Mouse (Mus musculus) CH12.LX (cell line): ENCODE measurements at regions not wholly inside any gene's neighbourhood (a gene's known extent, or its start where the extent isn't known, plus 50 kb on each side); places are given as distances from the start of the nearest gene placed in this dataset.

Experiments used
- DNase-seq: peaks from one replicate; pipeline ENCODE4 v3.0.0-alpha.2; 2013; ENCODE audit errors: extremely low read depth
- H3K27ac ChIP-seq: 2 replicates; pipeline ENCODE4 v1.5.1; 2012; ENCODE audit warnings: low read depth, mild to moderate bottlenecking, control low read depth, moderate library complexity; ENCODE audit not compliant: insufficient read depth
- H3K27me3 ChIP-seq: replicated peaks from 2 replicates; pipeline ENCODE3; 2012; ENCODE audit warnings: inconsistent platforms
- H3K36me3 ChIP-seq, 2 experiments: replicated peaks in 1 of 2; 2 replicates each; pipeline versions ENCODE3 to v1.6.1; 2012; ENCODE audit warnings: inconsistent platforms in 1 of 2, low read length in 1 of 2, mild to moderate bottlenecking in 1 of 2, mixed read lengths in 1 of 2, moderate library complexity in 1 of 2; ENCODE audit not compliant: control insufficient read depth in 1 of 2, insufficient read depth in 1 of 2
- H3K4me1 ChIP-seq, 2 experiments: 2 replicates each; pipeline ENCODE4 v1.6.1; 2012; ENCODE audit warnings: inconsistent platforms in 1 of 2, moderate library complexity in 1 of 2; ENCODE audit not compliant: insufficient read depth in 2 of 2, control insufficient read depth in 1 of 2
- H3K4me2 ChIP-seq: 2 replicates; pipeline ENCODE4 v1.6.1; 2012; ENCODE audit warnings: low read depth, mild to moderate bottlenecking, control low read depth; ENCODE audit not compliant: poor library complexity, insufficient read depth, severe bottlenecking
- H3K4me3 ChIP-seq, 3 experiments: fragments of 150-350 bp in 1 of 3; sonication (generic) in 1 of 3; replicated peaks in 1 of 3; 2 replicates each; pipeline versions ENCODE3 to v1.5.1; 2011 to 2012; ENCODE audit warnings: low read depth in 2 of 3, low read length in 2 of 3, mild to moderate bottlenecking in 2 of 3, moderate library complexity in 2 of 3, control low read depth in 1 of 3, improper control_type of control experiment in 1 of 3, inconsistent platforms in 1 of 3, mixed read lengths in 1 of 3; ENCODE audit not compliant: poor library complexity in 1 of 3
- H3K79me2 ChIP-seq: replicated peaks from 2 replicates; pipeline ENCODE4 v1.6.1; 2012; ENCODE audit warnings: mild to moderate bottlenecking, moderate library complexity; ENCODE audit not compliant: control insufficient read depth, poor library complexity, insufficient read depth, severe bottlenecking; ENCODE audit errors: extremely low read depth
- H3K9ac ChIP-seq: 2 replicates; pipeline ENCODE4 v1.6.1; 2012; ENCODE audit warnings: low read depth, mild to moderate bottlenecking, control low read depth, moderate library complexity; ENCODE audit not compliant: insufficient read depth
- H3K9me3 ChIP-seq: replicated peaks from 2 replicates; pipeline ENCODE3; 2012; ENCODE audit warnings: low read length, inconsistent platforms, mixed read lengths
- E2F4 ChIP-seq: IDR thresholded peaks from 2 replicates; pipeline ENCODE4 v1.6.1; 2011; ENCODE audit warnings: low read depth, low read length, improper control_type of control experiment; ENCODE audit not compliant: insufficient replicate concordance
- IRF4 ChIP-seq: IDR thresholded peaks from 2 replicates; pipeline ENCODE4 v1.6.1; 2014; ENCODE audit warnings: low read depth, mild to moderate bottlenecking, inconsistent platforms, low read length, improper control_type of control experiment
- KAT2A ChIP-seq: IDR thresholded peaks from 2 replicates; pipeline ENCODE4 v1.6.1; 2012; ENCODE audit warnings: low read length, improper control_type of control experiment, inconsistent platforms; ENCODE audit not compliant: insufficient replicate concordance
- MEF2A ChIP-seq: IDR thresholded peaks from 2 replicates; pipeline ENCODE4 v1.6.1; 2014; ENCODE audit warnings: low read depth, mild to moderate bottlenecking, inconsistent platforms, low read length, improper control_type of control experiment, borderline replicate concordance
- MXI1 ChIP-seq: IDR thresholded peaks from 2 replicates; pipeline ENCODE4 v1.6.1; 2011; ENCODE audit warnings: mild to moderate bottlenecking, low read depth, low read length, improper control_type of control experiment
- NRF1 ChIP-seq: IDR thresholded peaks from 2 replicates; pipeline ENCODE4 v1.6.1; 2014; ENCODE audit warnings: low read depth, mild to moderate bottlenecking, inconsistent platforms, low read length, improper control_type of control experiment, moderate library complexity
- POLR2A ChIP-seq: IDR thresholded peaks from 2 replicates; pipeline ENCODE4 v1.6.1; 2011; ENCODE audit warnings: low read depth, mild to moderate bottlenecking, improper control_type of control experiment, low read length
- RCOR1 ChIP-seq: conservative IDR thresholded peaks from 2 replicates; pipeline ENCODE4 v1.6.1; 2012; ENCODE audit warnings: low read depth, mild to moderate bottlenecking, inconsistent platforms, low read length, improper control_type of control experiment
- SIN3A ChIP-seq: IDR thresholded peaks from 2 replicates; pipeline ENCODE4 v1.6.1; 2012; ENCODE audit warnings: low read length, improper control_type of control experiment, inconsistent platforms
- SMC3 ChIP-seq: IDR thresholded peaks from 2 replicates; pipeline ENCODE4 v1.6.1; 2011; ENCODE audit warnings: low read depth, low read length, improper control_type of control experiment
- TBP ChIP-seq: conservative IDR thresholded peaks from 2 replicates; pipeline ENCODE4 v1.6.1; 2011; ENCODE audit warnings: low read depth, low read length, improper control_type of control experiment
- TCF12 ChIP-seq: IDR thresholded peaks from 2 replicates; pipeline ENCODE4 v1.6.1; 2014; ENCODE audit warnings: low read depth, mild to moderate bottlenecking, inconsistent platforms, low read length, improper control_type of control experiment
- ZNF384 ChIP-seq: IDR thresholded peaks from 2 replicates; pipeline ENCODE4 v1.6.1; 2012; ENCODE audit warnings: low read depth, low read length, improper control_type of control experiment, inconsistent platforms
- dilution Hi-C: fragments of 300-500 bp; cut with MboI; formaldehyde crosslinking; loops from 2 replicates; pipeline ENCODE4 v1.14.3; 2020; ENCODE audit warnings: low sequenced_read_pairs; ENCODE audit not compliant: extremely low pct_unique_long_range_greater_than_20kb, extremely low pct_ligation_motif_present
- in situ Hi-C: fragments of 300-500 bp; cut with MboI; formaldehyde crosslinking; loops from 3 replicates; pipeline ENCODE4 v1.14.3; 2019; ENCODE audit warnings: low sequenced_read_pairs, low pct_ligation_motif_present, low pct_unique_long_range_greater_than_20kb, mixed read lengths

- Histone ChIP-seq H3K36me3 (no peaks in the 10 kb centered on the region), H3K4me2 (no peak overlapping the region), H3K27me3 (no peaks in the 10 kb centered on the region), H3K4me1 (no peaks in the 10 kb centered on the region), H3K9me3 (no peaks in the 10 kb centered on the region), H3K4me3 (no peak overlapping the region), H3K27ac (no peak overlapping the region), H3K79me2 (no peaks in the 10 kb centered on the region), H3K9ac (no peak overlapping the region)
- in situ Hi-C loops (no loop called here), dilution Hi-C loops (no loop called here)
- no peak for DNase-seq
- TF ChIP-seq MXI1, result no peak
- TF ChIP-seq ZNF384, result no peak
Observed at GRCm38 (mm10) chr14:99806599-99806998, 477.9 kb downstream of the Klf12 start.

GRCm38 (mm10) chr14:99812741-99813485, 471.6 kb downstream of the Klf12 start:
- Histone ChIP-seq H3K9ac (no peak overlapping the region), H3K4me2 (no peak overlapping the region), H3K27me3 (no peaks in the 10 kb centered on the region), H3K36me3 (no peaks in the 10 kb centered on the region), H3K4me1 (no peaks in the 10 kb centered on the region), H3K27ac (no peak overlapping the region), H3K79me2 (no peaks in the 10 kb centered on the region), H3K4me3 (no peak overlapping the region), H3K9me3 (no peaks in the 10 kb centered on the region)
- dilution Hi-C loops, result no loop called here
- in situ Hi-C loops, result no loop called here
- TF ChIP-seq KAT2A, result no peak
- TF ChIP-seq IRF4, result no peak
- no peak for TF ChIP-seq MEF2A
- TF ChIP-seq ZNF384, result no peak
- no peak for TF ChIP-seq TBP
- TF ChIP-seq SIN3A, result no peak
- TF ChIP-seq RCOR1, result no peak
- TF ChIP-seq NRF1, result no peak
- no peak for TF ChIP-seq MXI1
- no peak for TF ChIP-seq TCF12
- TF ChIP-seq E2F4, result no peak
- no peak for TF ChIP-seq SMC3
- no peak for TF ChIP-seq POLR2A
- DNase-seq, result no peak
